Mouse (Mus musculus) cerebral cortex, adult 2 months (tissue): Measurements from ENCODE around the gene Atp5l.

Experiments used
- WGBS: fragments of 180-500 bp; shearing (Covaris S2); methylation state at CpG from one replicate; pipeline ENCODE4 v1.1.7; 2018; 5-methylcytosine and 5-hydroxymethylcytosine counted together

Gene Atp5l

DNA sequence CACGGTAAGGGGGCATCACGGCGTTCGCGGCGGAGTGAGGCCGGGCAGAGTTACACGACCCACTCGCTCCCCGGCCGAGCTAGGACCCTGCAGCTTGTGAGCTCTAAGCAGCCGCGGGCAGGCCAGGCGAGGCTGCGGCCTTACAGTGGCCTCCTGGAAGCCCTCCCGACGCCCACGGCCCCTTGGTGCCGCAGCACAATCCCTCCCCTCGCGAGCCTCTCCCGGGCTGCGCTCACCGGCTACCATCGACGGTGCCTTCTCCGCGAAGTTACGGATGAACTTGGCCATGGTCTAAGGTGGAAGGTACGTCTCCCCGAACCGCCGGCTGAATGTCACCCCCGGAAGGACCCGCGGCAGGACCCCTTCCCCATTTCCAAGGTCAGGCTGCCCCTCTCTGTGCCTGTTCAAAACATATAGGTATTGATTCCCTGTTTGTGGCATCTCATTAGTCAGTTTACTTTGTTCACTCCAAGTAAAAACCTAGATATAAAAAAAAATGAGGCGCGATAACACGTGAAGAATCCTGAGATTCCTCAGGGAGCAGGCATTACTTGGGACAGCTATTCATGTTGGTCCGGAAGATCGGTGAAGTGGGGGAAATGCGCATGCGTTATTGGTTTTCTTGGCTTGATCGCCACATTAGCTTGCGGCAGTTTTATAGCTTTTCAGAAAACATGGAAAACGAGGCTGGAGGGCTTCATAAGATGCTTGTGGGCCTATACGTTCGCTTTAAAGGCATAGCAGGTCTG lies at the start of gene Atp5l:
Gene Atp5l, minus strand, starts transcription at position 369 of the 749 bp plus-strand sequence.
- under 1% methylated on average over 48 of the region's 48 CpGs for WGBS

GRCm38 (mm10) chr9:44969450-44969849 lies 48.9 kb upstream of the Atp5l start:
- 81% methylated on average over 1 of the region's 1 CpGs for WGBS

- 83% methylated on average over 5 of the region's 5 CpGs for WGBS
These were observed 47.2 kb upstream of the Atp5l start for GRCm38 (mm10) chr9:44967763-44968162.

DNA sequence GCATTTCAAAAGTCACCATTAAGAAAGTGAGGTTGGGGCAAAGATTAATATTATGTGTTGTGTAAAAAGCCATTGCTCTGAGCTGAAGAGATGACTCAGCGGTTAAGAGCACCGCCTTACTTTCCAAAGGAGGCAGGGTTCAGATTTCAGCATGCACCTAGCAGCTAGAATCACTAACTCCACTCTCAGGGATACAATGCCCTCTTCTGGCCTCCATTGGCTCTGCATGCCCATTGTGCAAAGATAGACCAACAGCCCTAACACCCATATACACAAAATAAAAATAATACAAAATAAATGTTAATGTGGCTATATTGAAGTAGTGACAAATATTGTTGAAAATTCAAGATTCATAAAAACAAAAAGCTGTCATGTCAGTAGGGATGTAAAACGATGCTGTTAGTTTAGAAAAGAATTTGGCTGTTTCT lies 46.3 kb upstream of the Atp5l start:
- 24% methylated on average over 3 of the region's 3 CpGs for WGBS

- 13% methylated on average over 10 of the region's 10 CpGs for WGBS
These were observed 45.4 kb upstream of the Atp5l start for GRCm38 (mm10) chr9:44965833-44966466.

DNA sequence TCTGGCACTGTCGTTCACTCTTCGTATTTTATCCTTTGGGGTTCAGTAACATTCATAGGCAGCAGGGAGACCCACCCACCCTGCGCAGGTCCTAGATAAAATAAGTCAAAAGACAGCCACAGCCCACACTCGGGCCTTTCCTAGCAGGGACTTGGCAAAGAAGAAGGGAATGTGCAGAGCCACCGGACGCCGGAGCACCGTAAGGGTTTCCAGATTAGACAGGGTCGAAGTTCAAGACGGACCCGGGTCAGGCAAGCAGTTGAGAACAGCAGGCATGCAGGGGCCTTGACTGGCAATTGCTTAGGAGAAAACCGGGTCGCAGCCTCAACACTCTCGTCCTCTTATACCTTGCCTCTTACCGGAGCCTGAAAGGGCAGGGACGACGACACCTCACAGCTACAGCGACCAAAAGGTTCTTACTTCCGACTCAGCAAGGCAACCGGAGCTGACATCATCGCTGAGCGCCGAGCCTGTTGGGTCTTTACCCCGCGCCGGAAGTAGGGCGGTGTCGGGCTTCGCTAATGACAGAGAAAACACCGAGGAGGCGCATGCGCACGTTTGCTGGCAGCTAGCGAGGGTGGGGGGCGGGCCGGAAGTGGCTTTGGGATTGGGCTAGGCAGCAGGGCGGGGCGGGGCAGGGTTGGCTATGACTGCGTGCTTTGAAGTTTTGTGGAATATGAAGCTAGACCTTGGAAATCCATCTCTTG lies 44.7 kb upstream of the Atp5l start, which contains the start of gene Ube4a:
Gene Ube4a, minus strand, starts transcription at position 475 of the 707 bp plus-strand sequence.
- WGBS, result under 1% methylated on average over 39 of the region's 39 CpGs

GRCm38 (mm10) chr9:44954432-44954831 lies 33.9 kb upstream of the Atp5l start:
- 93% methylated on average over 3 of the region's 3 CpGs for WGBS

- WGBS, result 94% methylated on average over 5 of the region's 5 CpGs
These were observed 27.3 kb upstream of the Atp5l start for GRCm38 (mm10) chr9:44947836-44948235.

DNA sequence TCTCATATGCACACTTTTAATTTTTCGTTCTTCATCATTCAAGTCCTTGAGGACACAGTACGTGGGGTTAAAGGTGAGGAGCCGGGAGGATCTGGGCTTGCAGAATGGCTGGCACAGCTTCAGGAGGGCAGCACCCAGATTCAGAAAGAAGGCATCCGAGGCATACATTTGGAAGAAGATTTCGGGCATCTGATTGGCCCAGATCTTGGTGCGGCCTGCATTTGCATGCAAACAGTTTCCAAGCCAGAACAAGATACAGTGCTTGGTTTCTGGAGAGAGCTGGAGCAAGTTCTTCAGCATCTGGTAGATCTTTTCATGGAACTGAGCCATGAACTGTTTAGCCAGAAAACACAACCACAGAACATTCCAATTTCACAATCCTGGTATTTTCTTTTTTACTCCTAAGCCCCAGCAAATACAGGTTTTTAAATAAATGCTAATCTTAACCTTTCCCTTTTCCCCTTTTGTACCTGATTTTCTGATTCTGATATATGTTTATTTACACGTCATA lies 25.7 kb upstream of the Atp5l start:
- 75% methylated on average over 7 of the region's 7 CpGs for WGBS

- 95% methylated on average over 4 of the region's 4 CpGs for WGBS
These were observed 21.9 kb upstream of the Atp5l start for GRCm38 (mm10) chr9:44942421-44942820.

DNA sequence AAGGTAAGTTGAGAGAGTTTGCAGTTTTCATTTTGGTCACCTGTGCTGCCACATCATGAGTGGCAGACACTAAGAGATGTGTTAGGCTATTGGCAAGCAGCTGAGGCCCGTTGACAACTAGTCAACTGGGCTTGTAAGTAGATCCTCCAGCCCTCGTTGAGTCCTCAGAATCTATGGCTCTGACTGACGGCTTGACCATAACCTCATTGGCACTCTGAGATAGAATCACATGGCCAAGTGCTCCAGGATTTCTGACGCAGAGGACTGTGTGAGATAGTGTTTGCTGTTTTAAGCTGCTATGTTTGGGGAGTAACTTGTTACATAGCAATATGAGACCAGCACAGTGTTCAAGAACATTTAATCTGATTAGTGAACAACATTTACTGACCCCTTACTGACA lies 21.2 kb upstream of the Atp5l start:
- WGBS, result 85% methylated on average over 4 of the region's 4 CpGs

DNA sequence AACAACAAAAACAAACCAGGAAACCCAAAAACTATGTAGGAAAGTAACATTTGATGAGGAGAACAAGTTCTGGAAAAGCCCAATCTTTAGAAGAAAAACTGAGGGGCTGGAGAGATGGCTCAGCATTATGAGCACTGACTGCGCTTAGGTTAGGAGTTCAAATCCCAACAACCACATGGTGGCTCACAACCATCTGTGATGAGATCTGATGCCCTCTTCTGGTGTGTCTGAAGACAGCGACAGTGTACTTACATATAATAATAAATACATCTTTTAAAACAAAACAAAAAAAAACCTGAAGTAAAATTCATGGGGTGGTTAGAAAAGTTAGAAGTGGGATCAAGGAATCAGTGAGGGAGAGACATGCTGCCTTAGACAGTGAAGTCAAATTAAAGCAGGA lies 1.0 kb upstream of the Atp5l start:
- WGBS, result 69% methylated on average over 2 of the region's 2 CpGs

GRCm38 (mm10) chr9:44921123-44921468 lies 554 bp upstream of the Atp5l start:
- WGBS, result under 1% methylated on average over 8 of the region's 8 CpGs

DNA sequence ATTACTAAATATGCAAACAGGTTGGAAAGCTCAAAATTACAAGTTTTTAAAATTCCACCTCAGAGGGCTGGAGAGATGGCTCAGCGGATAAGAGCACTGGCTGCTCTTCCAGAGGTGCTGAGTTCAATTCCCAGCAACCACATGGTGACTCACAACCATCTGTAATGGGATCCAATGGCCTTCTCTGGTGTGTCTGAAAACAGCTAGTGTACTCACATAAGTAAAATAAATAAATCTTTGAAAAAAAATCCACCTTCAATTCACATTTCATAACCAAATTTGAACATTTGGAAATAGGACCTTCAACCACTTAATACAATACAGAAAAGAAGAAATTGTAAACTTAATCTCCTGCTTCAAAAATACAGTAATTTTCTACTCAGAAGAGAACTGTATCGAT lies 936 bp downstream of the Atp5l start:
- 16% methylated on average over 2 of the region's 2 CpGs for WGBS

- 18% methylated on average over 1 of the region's 1 CpGs for WGBS
These were observed 4.3 kb downstream of the Atp5l start for GRCm38 (mm10) chr9:44916196-44916595.

DNA sequence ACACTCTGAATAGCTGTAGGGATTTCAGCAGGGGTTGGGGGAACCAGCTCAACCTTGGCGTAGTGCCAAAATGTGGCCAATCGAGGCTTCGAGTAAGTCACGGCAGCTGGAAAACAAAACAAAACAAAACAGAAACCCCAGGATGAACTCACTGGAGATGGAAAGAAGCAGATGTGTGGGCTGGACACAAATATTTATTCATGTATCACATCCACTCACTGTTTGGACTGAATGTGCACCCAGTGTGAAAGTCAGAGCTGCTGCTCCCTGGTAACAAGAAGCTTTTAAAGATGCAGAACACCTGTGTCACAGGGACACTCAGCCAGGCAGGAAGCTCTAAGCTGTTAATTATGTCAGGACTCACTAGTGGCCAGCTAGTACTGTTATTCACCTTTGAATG lies 5.8 kb downstream of the Atp5l start:
- 18% methylated on average over 4 of the region's 4 CpGs for WGBS

- WGBS, result 46% methylated on average over 4 of the region's 4 CpGs
These were observed 9.2 kb downstream of the Atp5l start for GRCm38 (mm10) chr9:44911365-44911764.

GRCm38 (mm10) chr9:44905620-44906019 lies 14.9 kb downstream of the Atp5l start:
- WGBS, result 26% methylated on average over 4 of the region's 4 CpGs

- 21% methylated on average over 5 of the region's 5 CpGs for WGBS
These were observed 15.6 kb downstream of the Atp5l start for GRCm38 (mm10) chr9:44904964-44905363.

DNA sequence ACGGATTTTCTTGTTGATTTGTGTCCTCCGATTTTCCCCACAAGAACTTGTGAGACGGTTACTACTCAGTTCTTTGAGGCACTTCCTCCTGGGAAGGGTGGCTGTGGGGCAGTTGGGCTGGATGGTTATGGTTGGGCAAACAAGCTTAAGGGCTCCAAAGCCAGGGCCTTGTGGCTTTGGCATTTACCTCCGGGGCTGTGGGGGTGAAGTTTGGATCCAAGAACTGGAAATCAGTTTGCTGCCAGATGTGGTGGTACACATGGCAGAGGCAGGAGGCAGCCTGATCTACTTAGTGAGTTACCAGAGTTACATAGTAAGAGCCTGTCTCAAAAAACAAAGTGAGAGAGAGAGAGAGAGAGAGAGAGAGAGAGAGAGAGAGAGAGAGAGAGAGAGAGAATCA lies 16.7 kb downstream of the Atp5l start:
- WGBS, result 85% methylated on average over 4 of the region's 4 CpGs

DNA sequence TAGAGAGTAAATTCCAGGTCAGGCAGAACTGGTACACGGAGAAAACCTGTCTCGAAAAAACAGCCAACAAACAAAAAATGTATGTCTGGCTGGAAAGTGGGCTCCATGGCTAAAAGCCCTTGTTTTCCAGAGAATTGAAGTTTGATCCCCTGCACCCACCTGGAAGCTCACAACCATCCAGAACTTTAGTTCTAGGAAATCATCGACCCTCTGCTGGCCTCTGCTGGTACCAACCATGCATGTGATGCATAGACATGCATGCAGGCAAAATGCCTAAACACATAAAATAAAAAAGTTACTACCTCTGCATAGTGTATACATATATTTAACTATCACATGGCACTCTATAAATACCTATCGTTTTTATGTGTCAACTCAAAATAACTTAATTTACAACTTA lies 20.1 kb downstream of the Atp5l start:
- 77% methylated on average over 4 of the region's 4 CpGs for WGBS

DNA sequence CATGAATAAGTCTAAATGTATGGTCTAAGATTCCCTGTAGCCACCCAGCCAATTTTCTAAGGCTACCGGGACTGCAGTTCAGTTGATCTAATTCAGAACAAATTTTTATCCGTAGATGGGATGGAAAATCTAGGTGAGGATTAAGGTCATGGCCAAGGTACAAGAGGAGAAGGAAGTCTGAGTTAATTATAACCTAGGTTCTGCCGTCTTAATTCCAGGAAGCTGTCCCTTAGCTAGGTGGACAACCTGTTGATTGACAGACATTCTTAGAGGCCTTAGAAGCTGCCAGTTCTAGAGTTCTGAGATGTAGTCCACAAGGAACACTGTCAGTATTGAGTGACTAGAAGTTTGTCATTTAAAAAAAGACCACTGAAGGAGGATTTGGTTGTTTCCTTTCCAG lies 20.8 kb downstream of the Atp5l start:
- WGBS, result 80% methylated on average over 3 of the region's 3 CpGs

- WGBS, result 48% methylated on average over 4 of the region's 4 CpGs
These were observed 23.5 kb downstream of the Atp5l start for GRCm38 (mm10) chr9:44897024-44897423.
